Mouse (Mus musculus): Measurements from ENCODE around the gene Nenf.

Nenf gene

DNA sequence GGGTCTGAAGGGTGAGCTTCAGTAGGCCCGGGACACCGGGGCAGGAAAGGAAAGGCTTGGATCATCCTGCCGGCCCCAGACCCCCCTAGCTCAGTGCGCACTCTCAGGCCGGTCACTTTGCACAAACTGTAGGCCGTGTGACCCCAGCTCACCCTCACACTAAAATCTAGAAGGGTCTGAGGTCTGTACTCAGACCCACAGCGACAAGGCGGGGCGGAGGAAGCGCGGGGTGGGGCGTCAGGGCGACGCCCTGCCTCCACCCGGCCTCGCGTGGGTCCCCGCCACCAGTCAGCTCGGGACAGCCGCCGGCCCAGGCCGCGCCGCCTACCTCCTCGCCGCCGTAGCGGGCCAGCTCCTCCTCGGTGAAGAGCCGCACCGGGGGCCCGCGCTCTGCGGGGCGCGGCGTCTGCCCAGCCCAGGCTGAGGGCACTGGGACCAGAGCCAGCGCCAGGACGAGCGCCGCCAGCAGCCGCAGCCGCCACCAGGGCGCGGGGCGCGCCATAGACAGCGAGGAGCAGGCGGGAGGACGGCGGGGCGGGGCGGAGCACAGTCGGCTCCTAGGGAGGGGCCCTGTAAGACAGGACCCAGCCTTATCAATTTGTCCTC is at the start of gene Nenf:
Gene Nenf, minus strand, starts transcription at position 604 of the 606 bp plus-strand sequence.
- peak; percentile 74 to 75 for DNase-seq (ENCODE audit: low spot score in 2 of 2)

DNA sequence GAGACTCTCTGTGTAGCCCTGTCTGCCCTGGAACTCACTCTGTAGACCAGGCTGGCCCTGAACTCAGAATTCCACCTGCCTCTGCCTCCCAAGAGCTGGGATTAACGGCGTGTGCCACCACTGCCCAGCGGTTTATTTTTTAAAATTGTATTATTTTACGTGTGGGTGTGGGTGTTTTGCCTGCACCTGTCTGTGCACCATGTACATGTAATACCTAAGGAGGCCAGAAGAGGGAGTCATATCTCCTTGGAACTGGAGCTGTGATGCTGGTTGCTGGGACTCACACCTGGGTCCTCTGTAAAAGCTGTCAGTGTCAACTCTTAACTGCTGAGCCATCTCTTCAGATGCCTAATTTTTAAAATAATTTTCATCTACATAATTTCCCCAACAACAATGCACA is 46.5 kb upstream of the Nenf start:
- no peak for DNase-seq (ENCODE audit: low spot score in 2 of 2)

DNA sequence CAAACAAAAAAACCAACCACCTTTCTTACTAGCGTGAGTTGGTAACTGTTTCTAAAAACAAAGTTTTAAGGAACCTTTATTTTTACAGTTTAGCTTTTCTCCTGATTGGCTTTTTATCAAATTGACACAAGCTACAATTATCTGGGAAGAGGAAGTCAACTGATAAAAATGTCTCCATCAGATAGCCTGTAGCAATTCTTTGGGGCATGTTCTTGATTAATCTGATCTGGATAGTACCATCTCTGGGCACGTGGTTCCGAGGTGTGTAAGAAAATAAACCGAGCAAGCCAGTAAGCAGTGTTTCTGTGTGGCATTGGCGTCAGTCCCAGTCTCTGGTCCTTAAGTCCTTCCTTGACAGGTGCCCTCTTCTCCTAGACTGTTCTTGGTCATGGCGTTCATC is 44.4 kb upstream of the Nenf start:
- DNase-seq (ENCODE audit: low spot score in 2 of 2) = no peak

DNA sequence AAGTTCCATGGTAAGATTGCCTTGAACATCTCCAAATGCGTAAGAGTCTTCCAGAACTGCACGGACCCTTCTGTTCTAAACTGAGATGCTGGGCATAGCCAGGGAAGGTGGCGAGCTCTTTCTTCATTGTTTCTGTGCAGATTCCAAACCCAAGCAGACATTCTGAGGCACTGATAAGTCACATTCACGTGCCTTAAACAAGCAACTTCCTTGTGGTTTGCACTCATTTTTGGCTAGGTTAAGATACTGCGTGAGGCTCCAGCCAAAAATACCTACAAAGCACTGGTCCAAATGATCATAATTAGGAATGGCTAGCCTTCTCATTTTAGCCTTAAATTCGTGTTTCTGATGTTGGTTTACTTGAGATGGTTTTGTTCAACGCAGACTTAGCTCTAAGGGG is 41.5 kb upstream of the Nenf start:
- DNase-seq (ENCODE audit: low spot score in 2 of 2) = no peak

DNA sequence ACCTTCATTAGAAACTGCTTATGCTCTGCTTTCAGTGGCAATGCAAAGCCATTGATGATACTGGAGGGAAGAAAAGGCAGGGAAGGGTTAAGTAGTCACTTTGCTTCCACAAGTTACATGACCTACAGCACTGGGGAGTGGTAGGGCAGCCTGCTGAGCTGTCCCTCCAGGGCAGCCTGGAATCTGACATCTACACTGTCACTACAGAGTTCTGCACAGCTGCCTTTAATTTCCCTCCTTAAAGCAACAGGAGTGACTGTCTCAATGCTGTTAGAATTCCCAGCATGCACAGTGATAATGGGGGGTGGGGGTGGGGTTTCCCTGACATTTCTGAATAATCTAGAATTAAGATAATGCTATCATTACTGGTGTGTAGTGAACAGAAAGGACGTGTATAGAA is 38.9 kb upstream of the Nenf start:
- no peak for DNase-seq (ENCODE audit: low spot score in 2 of 2)

DNA sequence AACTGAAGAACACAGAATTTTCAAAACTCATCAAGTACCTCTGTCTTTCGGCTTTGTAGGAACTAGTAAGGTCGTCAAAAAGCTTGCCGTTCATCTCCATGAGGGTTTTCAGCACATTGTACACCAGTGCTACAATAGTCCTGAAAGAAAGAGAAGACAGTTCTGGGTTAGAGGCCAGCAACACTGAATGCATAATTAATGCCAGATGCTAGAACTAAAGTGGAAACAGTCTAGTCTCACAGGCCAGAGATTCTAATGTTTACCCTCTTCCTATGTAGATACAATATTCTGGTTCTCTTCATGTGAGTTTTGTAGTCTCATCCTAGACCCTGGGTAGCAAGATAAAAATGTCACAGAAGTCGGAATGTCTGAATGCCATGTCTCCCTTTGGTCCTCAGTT is 35.8 kb upstream of the Nenf start:
- DNase-seq (ENCODE audit: low spot score in 2 of 2) = no peak

DNA sequence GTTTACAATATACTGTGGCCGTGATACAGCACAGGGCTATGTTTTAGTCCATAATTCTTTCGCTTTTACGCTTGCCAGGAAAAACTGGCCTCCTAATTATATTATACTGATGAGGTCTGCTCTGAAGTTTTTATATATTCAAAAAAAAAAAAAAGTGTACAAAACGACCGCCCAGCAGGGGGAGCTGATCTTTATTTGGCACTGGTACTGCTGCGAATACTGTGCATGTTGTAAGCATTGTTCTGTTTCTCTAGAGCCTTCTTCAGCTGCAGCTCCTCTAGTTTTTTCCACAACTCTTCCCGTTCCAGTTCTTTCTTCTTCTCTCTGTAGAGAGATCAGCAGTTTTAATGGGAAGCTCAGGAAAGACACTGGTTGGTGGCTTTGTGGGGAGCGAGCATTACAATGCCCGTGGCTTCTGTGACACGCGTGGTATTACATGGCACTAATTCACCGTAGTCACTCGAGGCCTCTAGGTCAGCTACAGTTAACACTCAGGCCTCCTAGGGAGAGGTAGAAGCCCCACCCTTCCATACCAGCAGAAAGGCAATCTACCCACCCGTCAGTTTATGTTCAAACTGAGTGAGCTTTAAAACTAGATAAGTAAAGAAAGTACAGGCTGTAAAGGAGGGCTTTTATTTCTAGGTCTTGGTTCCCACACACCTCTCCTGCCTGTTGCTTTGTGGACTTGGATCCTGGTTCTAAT is 34.9 kb upstream of the Nenf start:
- DNase-seq (ENCODE audit: low spot score in 2 of 2) = peak; percentile 68 to 75

DNA sequence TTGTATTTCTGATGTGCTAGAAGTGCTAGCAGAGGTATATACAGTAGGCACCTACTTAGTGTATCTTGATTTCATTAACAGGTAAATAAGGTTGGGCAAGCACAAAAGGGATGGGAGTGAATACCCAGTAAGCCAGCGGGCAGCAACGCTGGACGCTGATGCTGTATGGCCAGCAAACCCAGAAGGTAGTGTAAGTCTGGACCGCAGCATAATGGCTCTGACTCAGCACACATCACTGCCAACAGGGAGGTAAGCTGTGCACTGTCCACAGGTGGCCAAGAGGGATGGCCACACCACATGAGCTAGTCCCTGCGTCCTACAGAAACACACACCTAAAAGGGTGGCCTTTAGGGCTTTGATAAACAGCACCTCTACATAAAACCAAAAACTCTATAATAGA is 32.4 kb upstream of the Nenf start:
- no peak for DNase-seq (ENCODE audit: low spot score in 2 of 2)

DNA sequence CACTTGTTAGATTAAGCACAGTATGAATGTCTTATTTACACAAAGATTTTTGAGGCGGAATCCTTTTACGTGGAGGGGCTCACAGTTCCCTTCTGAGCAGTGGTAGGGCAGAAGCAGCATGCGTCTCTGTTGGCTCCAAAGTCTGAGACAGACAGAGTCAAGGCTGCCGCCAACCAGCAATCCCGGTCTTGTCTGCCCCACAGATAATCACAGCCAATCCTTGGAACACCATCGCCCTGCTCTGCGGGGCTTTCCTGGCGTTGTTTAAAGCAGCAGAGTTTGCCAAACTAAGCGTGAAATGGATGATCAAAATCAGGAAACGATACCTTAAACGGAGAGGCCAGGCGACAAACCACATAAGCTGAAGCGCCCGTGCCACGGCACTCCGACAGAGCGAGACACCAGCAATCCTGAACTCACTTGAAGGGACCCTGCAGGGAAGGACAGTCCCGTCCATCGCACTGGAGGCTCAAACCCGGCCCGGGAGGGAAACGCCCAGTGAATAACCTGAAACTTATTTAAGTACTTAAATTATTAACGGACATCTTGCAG is 31.6 kb upstream of the Nenf start:
- no peak for DNase-seq (ENCODE audit: low spot score in 2 of 2)

DNA sequence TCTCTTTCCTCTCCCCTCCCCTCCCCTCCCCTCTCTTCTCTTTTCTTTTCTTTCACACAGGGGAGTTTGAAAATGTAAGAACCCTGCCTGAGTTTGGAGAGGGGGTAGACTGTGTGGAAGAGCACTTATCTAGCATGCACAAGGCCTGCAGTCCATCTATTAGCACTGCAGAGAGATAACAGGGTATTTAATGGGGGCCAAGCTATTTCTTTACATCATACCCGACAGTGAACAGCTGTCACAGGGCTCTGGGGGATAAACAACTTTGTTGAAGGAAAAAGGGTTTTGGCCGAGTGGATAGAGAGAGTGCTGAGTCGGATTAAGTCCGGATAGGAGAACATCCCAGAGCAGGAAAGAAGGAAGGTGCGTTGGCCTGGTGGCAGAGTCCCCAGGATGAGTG is 31.0 kb upstream of the Nenf start:
- no peak for DNase-seq (ENCODE audit: low spot score in 2 of 2)

DNA sequence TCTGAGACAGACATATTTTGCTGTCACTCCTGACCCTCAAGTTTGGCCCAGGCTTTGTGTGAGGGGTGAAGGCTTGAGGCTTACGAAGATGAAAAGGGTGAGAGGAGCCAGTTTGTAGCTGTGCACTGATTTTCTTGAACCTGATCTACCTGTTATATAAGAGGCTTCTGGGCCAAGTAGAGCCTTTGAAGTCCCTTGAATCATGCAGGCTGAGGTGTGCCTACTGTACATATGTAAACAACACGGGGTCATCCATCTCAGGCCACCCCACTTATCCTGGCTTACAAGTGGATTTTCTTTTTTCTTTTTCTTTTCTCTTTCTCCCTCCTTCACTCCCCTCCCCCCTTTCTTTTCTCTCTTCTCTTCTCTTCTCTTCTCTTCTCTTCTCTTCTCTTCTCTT is 30.6 kb upstream of the Nenf start:
- no peak for DNase-seq (ENCODE audit: low spot score in 2 of 2)

DNA sequence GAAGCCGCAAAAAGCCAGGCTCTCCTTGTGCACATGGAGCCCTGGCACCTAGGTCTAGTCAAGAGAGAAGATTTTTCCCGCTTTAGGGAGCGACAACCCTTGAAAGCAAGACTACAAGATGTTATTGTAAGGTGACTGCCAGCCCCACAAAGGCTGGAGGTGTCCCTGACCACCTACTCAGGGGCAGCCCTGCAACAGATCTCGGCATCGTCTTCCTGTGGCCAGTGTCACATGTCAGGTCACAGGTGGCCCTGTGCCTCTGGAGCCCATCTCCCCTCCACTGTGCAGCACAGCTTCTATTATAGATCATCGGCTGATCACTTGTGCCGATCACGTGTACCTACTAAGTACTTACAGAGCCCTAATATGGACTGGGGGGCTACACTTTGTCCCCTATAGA is 29.6 kb upstream of the Nenf start:
- no peak for DNase-seq (ENCODE audit: low spot score in 2 of 2)

DNA sequence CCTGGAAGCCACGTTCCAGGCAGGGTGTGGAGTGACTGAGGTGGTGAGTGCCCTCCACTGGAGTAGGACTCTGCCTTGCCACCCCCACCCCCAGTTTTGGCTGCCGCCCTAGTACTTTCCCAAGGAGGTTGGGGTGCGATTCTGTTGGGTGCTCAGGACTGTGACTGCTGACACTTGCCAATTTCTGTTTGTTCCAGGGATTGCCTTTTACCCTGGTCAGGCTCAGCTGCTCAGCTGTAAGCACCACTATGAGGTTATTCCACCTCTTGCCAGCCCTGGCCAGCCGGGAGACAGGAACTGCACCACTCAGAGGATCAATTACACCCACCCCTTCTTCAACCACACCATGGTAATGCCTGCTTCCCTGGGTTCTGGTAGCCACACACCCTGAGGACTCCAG is 22.5 kb upstream of the Nenf start:
- DNase-seq (ENCODE audit: low spot score in 2 of 2) = no peak

DNA sequence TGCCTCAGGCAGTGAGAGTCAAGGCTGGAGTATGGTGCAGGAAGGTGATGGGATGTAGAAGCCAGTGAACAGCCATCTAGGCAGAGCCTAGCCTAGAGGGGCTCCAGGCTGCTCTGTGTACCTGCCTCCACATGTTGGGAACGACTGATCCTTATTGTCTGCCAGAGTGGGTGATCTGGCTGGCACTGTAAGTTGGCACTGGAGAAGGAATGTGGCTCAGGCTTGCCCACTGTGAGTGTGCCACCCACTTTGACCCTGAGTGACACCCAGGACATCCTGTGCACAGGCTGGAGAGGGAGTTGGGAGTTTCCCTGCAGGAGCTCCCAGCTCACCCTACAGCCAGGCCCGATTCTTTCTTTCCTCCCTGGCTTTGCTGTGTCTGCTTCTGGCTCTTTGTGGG is 21.9 kb upstream of the Nenf start:
- DNase-seq (ENCODE audit: low spot score in 2 of 2) = no peak

DNA sequence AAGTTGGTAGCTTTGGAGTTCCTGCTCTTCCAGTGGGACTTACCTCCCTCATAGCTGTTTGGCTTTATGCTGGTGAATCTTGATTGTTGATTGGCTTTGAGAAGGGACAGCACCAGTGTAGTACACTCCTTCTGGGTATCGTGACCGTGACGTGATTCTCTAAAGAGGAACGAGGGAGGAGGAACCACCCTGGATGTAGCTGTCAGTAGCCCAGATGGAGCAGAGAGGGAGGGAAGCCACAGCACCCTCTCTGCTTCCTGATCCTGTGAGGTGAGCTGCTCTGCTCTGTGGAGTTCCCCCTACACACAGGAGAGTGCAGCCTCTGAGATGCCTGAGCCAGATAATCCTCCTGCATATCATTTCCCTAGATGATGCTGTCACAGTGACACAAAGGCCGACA is 16.5 kb upstream of the Nenf start:
- no peak for DNase-seq (ENCODE audit: low spot score in 2 of 2)

DNA sequence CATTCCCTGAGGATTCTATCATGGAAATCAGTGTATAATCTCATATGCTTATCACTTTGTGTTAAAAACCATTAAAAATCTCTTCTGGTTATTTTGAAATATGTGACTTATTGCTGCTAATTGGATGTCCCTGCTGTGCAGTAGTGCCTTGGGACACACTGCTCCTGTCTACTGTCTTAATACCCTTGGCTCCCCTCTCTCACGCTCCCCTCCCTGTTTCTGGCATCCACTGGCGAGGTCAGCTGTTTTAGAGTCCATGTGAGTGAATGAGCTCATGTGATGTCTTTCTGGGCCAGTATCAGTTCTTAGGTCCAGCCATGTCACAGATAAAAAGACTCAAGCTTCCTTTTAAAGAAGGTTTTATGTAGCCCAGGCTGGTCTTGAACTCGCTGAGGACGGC is 12.4 kb upstream of the Nenf start:
- no peak for DNase-seq (ENCODE audit: low spot score in 2 of 2)

DNA sequence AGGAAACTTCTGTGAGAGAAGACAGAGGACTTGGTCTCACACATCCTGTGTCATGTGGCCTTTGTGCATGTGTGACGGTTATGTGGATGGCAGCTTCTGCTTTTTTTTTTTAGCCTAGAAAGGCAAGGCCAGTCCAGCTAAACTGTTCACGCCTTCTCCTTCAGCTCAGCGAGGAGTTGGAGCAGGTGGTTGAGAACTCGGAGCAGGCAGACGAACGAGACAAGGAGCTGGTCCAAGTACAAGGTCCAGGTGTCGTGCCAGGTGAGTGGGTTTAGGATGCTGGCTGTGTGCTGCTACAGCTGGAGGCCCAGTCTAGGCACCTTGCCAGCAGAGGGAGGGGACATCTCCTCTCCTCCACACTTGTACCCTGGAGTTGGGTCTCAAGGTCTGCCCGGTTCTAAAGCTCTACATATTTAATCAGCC is 10.0 kb upstream of the Nenf start:
- peak; percentile 61 to 67 for DNase-seq (ENCODE audit: low spot score in 2 of 2)

DNA sequence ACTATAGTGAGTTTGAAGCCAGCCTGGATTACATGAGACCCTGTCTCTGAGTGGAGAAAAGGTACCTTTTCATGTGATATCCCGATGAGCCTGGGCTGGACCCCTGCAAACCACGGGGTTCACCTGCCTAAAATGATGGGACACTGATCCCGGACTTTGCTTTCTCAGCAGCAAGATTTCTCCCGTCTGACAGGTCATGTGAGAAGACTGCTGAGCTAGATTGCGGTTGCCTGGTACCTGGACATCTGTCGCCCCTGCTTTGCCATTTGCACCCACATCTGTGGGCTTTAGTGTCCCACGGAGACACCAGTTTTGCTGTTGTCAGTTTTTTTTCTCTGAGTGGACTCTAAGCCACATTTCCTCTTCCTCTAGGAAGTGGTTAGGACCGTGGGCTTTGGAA is 9.3 kb upstream of the Nenf start:
- DNase-seq (ENCODE audit: low spot score in 2 of 2) = no peak

DNA sequence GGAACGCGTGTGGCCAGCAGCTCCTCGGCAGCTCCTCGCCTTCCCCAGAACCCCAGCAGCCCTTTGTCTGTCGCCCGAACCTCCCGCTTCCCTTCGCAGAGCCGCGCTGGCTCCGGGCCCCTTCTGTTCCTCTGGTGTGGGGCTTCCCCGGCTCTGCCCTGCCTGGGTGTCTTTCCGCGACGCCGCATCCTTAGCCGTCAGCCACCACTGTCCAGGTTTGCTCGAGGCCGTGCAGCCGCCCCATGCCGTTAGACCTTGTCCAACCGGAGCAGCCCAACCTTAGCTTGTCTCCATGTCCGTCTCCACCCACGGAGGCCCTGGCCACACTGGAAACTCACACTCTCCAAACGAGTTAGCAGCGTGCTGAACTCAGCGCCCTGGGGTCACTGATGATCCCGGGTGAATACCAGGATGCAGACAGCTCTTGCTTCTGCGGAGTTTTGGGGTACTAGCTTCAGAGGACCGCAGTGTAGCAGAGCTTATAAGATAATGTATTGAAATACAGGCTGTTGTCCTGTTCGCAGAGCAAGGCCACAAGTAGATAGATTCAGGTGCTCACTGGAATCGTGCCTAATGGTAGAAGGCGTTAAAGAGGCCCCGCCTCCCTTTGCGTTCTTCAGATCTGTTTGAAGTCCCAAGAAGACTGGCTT is 8.4 kb upstream of the Nenf start:
- peak; percentile 64 to 67 for DNase-seq (ENCODE audit: low spot score in 2 of 2)

DNA sequence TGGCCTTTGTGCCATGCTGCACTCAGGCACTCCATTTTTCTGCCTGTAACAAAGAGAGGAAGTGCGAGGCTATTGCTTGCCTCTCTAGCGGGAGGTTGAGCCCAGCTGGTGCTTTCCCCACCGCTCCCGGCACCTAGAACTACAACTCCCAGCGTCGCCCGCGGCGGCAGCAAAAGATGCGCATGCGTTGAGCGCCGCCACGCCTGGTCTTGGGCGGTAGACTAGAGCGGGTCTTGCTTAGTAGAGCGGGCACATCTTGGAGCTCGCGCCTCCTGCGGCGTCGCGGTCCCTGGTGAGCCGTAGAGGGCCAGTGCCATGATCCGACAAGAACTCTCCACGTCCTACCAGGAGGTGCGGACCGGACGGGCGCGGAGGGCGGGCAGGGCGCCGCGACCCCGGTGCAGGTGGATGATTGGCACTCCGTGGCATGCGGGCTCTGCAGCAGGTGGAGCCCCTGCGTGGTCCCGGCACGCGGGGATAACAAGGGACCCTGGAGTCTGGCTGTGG is 7.8 kb upstream of the Nenf start, which contains the start of gene Tmem206:
Gene Tmem206, plus strand, starts transcription at position 187 of the 507 bp plus-strand sequence.
- DNase-seq (ENCODE audit: low spot score in 2 of 2) = peak; percentile 96 to 97

DNA sequence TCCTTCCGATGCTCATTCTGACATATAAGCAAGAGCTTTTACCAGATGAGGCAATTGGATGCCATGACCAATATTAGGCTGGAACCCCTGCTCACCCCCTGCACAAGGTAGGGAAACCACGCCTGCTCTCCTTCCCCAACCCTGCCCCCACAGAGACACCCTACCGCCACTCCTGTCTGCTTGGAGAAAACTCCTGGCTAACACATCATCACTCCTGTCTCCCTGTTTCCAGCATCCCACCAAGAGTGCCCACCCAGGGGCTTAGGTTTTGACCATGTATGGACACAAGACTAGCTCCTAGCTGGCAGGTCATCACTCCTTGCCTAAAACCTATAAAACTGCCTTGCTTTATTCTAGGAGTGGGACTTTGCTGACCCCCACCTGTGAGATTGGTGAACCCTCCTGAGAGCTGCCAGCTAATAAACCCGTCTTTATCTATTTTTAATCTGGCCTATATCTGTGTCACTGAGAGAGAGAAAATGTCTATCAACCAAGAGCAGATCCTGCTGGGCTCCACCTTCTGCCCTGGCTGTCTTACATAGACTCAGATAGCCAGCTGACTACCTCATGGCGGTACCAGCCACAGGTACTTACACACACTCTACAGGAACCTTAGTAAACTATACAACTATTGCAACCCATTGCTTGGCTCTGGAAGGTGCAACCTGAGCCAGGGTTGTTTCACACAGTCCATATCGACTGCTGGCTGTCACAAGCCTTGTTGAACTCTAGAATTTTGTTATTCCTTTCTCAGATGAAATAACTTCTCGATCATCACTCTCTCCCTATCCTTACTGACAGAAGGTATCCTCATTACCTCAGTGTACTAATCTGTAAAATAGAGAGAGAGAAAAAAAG is 7.0 kb upstream of the Nenf start:
- no peak for DNase-seq (ENCODE audit: low spot score in 2 of 2)

DNA sequence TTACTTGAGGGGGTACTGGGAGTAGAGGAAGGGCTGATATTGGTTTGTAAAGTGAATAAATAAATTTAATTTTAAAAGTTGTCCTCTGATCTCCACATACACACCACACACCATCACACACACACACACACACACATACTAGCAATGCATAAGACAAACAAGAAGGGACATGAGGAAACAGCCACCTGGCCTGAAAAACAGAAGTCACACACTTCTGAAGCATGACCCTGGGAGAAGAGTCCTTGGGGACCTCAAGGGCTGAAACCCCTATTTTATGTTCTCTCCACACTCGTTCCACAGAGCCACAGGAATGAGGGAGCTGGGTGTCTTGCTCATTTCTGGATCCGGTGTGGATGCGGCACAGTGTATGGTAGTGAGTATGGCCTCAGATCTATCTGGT is 5.4 kb upstream of the Nenf start:
- DNase-seq (ENCODE audit: low spot score in 2 of 2) = no peak

Data from right cerebral cortex, postnatal 10 days (tissue).